Mouse (Mus musculus) olfactory bulb, adult 2 months (tissue): ENCODE results near the gene Pxdc1.

ENCODE experiments used
- CTCF ChIP-seq: fragments of 200-500 bp; IDR thresholded peaks from 2 replicates; pipeline ENCODE4 v1.5.1; 2012; ENCODE audit warnings: low read depth, mild to moderate bottlenecking, low read length, moderate library complexity; ENCODE audit not compliant: insufficient read depth
- POLR2A ChIP-seq: fragments of 200-500 bp; IDR thresholded peaks from 2 replicates; pipeline ENCODE4 v1.6.1; 2012; ENCODE audit warnings: mild to moderate bottlenecking, low read depth, low read length, moderate library complexity; ENCODE audit not compliant: insufficient read depth

GRCm38 (mm10) chr13:34653391-34653790, at the start of gene Pxdc1:
- TF ChIP-seq CTCF (no peak), POLR2A (no peak)
